Mouse (Mus musculus) ES-E14 (cell line): ENCODE measurements around the gene Dab2. TPM values are rescaled to one million over a fixed set of nuclear protein-coding genes. Genes with fewer than 3 reads are reported as not detected.

Source experiments
- DNase-seq: peaks from one replicate; pipeline ENCODE4 v3.0.0-alpha.2; 2013; ENCODE audit warnings: low read depth, low spot score
- H3K27ac ChIP-seq: 2 replicates; pipeline ENCODE4 v1.5.1; 2012; ENCODE audit warnings: low read depth, mild to moderate bottlenecking, low read length, moderate library complexity, mixed read lengths; ENCODE audit not compliant: poor library complexity, insufficient read depth, severe bottlenecking
- H3K36me3 ChIP-seq: 2 replicates; pipeline ENCODE4 v1.6.1; 2012; ENCODE audit warnings: mild to moderate bottlenecking, low read length, moderate library complexity, mixed read lengths; ENCODE audit not compliant: control insufficient read depth, poor library complexity, insufficient read depth, severe bottlenecking
- H3K4me1 ChIP-seq, 2 experiments: fragments of 150-350 bp in 1 of 2; sonication (generic) in 1 of 2; 2 replicates each; pipeline ENCODE4 v1.6.1; 2012; ENCODE audit warnings: low read length in 2 of 2, mild to moderate bottlenecking in 1 of 2, mixed read lengths in 1 of 2; ENCODE audit not compliant: control insufficient read depth in 2 of 2, insufficient read depth in 2 of 2, poor library complexity in 1 of 2
- H3K4me3 ChIP-seq, 2 experiments: fragments of 150-350 bp in 1 of 2; sonication (generic) in 1 of 2; 2 replicates each; pipeline ENCODE4 v1.5.1; 2012; ENCODE audit warnings: low read length in 2 of 2, low read depth in 1 of 2, mild to moderate bottlenecking in 1 of 2, mixed read lengths in 1 of 2; ENCODE audit not compliant: insufficient read depth in 1 of 2, poor library complexity in 1 of 2, severe bottlenecking in 1 of 2
- H3K9ac ChIP-seq: 2 replicates; pipeline ENCODE4 v1.6.1; 2012; ENCODE audit warnings: low read depth, mild to moderate bottlenecking, low read length, mixed read lengths; ENCODE audit not compliant: poor library complexity, insufficient read depth, severe bottlenecking
- H3K9me3 ChIP-seq: fragments of 150-350 bp; sonication (generic); 2 replicates; pipeline ENCODE4 v1.6.1; 2012; ENCODE audit warnings: low read depth, mild to moderate bottlenecking, low read length; ENCODE audit not compliant: control insufficient read depth, insufficient read depth
- CHD2 ChIP-seq: IDR thresholded peaks from 2 replicates; pipeline ENCODE4 v1.6.1; 2014; ENCODE audit warnings: mild to moderate bottlenecking, low read depth, low read length, inconsistent platforms
- HCFC1 ChIP-seq: IDR thresholded peaks from 2 replicates; pipeline ENCODE4 v1.6.1; 2012; ENCODE audit warnings: low read length, inconsistent platforms, borderline replicate concordance; ENCODE audit not compliant: insufficient read depth
- MAFK ChIP-seq: IDR thresholded peaks from 2 replicates; pipeline ENCODE4 v1.6.1; 2014; ENCODE audit warnings: mild to moderate bottlenecking, low read depth, low read length, inconsistent platforms; ENCODE audit not compliant: insufficient read depth
- ZC3H11A ChIP-seq: IDR thresholded peaks from 2 replicates; pipeline ENCODE4 v1.6.1; 2012; ENCODE audit warnings: low read depth, mild to moderate bottlenecking, inconsistent platforms, low read length, borderline replicate concordance
- ZNF384 ChIP-seq: IDR thresholded peaks from 2 replicates; pipeline ENCODE4 v1.6.1; 2012; ENCODE audit warnings: low read depth, low read length, inconsistent platforms
- in situ Hi-C, 2 experiments: fragments of 600-800 bp; cut with MboI; formaldehyde crosslinking; loops; one replicate each; pipeline ENCODE4 v1.15.1; 2025; ENCODE audit warnings: low sequenced_read_pairs in 2 of 2, inconsistent platforms in 1 of 2; ENCODE audit not compliant: unreplicated experiment in 2 of 2
- total RNA-seq: library from RNA; depleted of rRNA; stranded (reverse); fragments of 300-350 nt; gene quantifications from 2 replicates; pipeline ENCODE4 v1.2.3, GENCODE M21; 2012

The Dab2 gene
- total RNA-seq, 1 experiment, result 11.5 TPM

- no peak overlapping the region for H3K27ac ChIP-seq
- DNase-seq, result no peak
- H3K9me3 ChIP-seq, result no peaks in the 10 kb centered on the region
- no peaks in the 10 kb centered on the region for H3K4me1 ChIP-seq
- in situ Hi-C loops, result no loop called here
- H3K4me3 ChIP-seq, result no peak overlapping the region
- no peak overlapping the region for H3K9ac ChIP-seq
- TF ChIP-seq MAFK (no peak), CHD2 (no peak), ZC3H11A (no peak), HCFC1 (no peak), ZNF384 (no peak)
- no peaks in the 10 kb centered on the region for H3K36me3 ChIP-seq
Observed at GRCm38 (mm10) chr15:6461381-6461780, 161.8 kb downstream of the Dab2 start.

DNA sequence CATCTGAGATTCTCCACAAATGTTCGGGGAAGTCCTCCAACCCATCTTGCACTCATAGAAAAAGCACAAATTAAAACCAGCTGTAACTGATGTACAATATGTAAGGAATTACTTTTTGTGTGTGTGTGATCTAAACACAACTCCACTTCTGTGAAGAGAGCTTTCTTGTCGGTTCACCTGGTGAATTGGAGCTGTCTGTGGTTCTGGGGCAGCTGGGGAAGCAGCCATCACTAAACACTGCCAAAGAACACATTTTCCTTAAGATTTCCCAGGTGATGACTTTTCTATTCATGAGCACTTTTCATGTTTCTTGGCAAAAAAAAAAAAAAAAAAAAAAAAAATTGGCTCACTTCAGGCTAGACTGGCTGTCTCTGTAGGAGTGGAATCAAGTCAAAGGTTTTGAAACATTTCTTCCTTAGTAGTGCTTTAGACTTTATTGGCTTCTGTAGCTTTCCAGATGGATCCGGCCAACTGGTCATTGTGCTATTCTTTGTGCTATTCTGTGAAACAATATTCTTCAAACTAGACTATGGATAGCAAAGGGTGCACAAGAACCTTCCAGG lies 163.9 kb downstream of the Dab2 start:
- H3K27ac ChIP-seq, result no peak overlapping the region
- TF ChIP-seq ZC3H11A (no peak), HCFC1 (no peak), ZNF384 (no peak), MAFK (no peak), CHD2 (no peak)
- in situ Hi-C loops, result no loop called here
- H3K36me3 ChIP-seq, result no peaks in the 10 kb centered on the region
- no peak overlapping the region for H3K9ac ChIP-seq
- H3K4me1 ChIP-seq, result no peaks in the 10 kb centered on the region
- no peak overlapping the region for H3K4me3 ChIP-seq
- no peak for DNase-seq
- H3K9me3 ChIP-seq, result no peaks in the 10 kb centered on the region

GRCm38 (mm10) chr15:6466995-6467394 lies 167.4 kb downstream of the Dab2 start:
- H3K9me3 ChIP-seq, result no peaks in the 10 kb centered on the region
- no peak for DNase-seq
- no peak overlapping the region for H3K9ac ChIP-seq
- H3K36me3 ChIP-seq, result no peaks in the 10 kb centered on the region
- no peaks in the 10 kb centered on the region for H3K4me1 ChIP-seq
- TF ChIP-seq ZNF384, result no peak
- no peak for TF ChIP-seq MAFK
- no peak for TF ChIP-seq ZC3H11A
- TF ChIP-seq CHD2, result no peak
- no peak for TF ChIP-seq HCFC1
- H3K4me3 ChIP-seq, result no peak overlapping the region
- in situ Hi-C loops, result no loop called here
- H3K27ac ChIP-seq, result no peak overlapping the region

DNA sequence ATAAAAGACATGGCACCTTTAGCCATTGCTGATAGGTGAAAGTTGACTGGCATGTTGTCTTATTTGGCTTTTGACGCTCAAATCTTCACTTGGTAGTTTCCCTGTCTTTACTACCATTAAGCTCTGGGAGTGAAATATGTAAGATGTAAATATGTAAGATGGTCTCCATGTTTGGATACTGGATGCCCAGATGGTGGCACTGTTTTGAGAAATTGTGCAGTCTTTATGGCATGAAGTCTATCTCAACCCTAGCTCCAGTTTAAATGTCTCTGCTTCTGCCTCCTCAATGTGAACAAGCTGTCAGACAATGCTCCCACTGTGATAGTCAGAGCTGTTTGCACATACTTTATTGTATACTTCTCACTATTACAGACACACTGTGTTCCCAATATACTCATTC lies 169.3 kb downstream of the Dab2 start:
- Histone ChIP-seq H3K27ac (no peak overlapping the region), H3K4me1 (no peaks in the 10 kb centered on the region), H3K9ac (no peak overlapping the region), H3K9me3 (no peaks in the 10 kb centered on the region), H3K4me3 (no peak overlapping the region), H3K36me3 (no peaks in the 10 kb centered on the region; the same call in 1 of the 2 replicates)
- in situ Hi-C loops, result no loop called here
- no peak for TF ChIP-seq ZC3H11A
- DNase-seq, result no peak

GRCm38 (mm10) chr15:6469384-6469783 lies 169.8 kb downstream of the Dab2 start:
- Histone ChIP-seq H3K4me3 (no peak overlapping the region), H3K27ac (no peak overlapping the region), H3K9me3 (no peaks in the 10 kb centered on the region), H3K9ac (no peak overlapping the region), H3K4me1 (no peaks in the 10 kb centered on the region), H3K36me3 (no peaks in the 10 kb centered on the region; the same call in 1 of the 2 replicates)
- TF ChIP-seq MAFK (no peak), ZC3H11A (no peak), HCFC1 (no peak), CHD2 (no peak), ZNF384 (no peak)
- in situ Hi-C loops, result no loop called here
- no peak for DNase-seq
